Mouse (Mus musculus) layer of hippocampus, postnatal 14 days (tissue): ENCODE data around the gene Fiz1. TPM values are rescaled to one million over a fixed set of nuclear protein-coding genes. Genes with fewer than 3 reads are reported as not detected.
"Not testable (repeated sequence)": the region's sequence is repeated elsewhere in the genome, so short reads cannot be mapped to it uniquely, and the experiment has no call there.

ENCODE experiments used
- DNase-seq, 2 experiments: peaks; one replicate each; pipeline ENCODE4 v3.0.0; 2021 to 2022; ENCODE audit warnings: low spot score in 2 of 2, mixed read lengths in 1 of 2
- total RNA-seq, 2 experiments: library from RNA; stranded (reverse); gene quantifications; 2 replicates each; pipeline ENCODE4 v1.2.3; 2021

Fiz1 gene
- total RNA-seq, 2 experiments from 2014 or later = 21.4 to 27.7 TPM

- DNase-seq = peak; percentile 91 to 95
Measured at GRCm38 (mm10) chr7:5038109-5038732, 23.7 kb upstream of the Fiz1 start, which contains the start of gene Zfp784. TSS of gene Zfp784 (minus strand) at chr7:5038446.

DNA sequence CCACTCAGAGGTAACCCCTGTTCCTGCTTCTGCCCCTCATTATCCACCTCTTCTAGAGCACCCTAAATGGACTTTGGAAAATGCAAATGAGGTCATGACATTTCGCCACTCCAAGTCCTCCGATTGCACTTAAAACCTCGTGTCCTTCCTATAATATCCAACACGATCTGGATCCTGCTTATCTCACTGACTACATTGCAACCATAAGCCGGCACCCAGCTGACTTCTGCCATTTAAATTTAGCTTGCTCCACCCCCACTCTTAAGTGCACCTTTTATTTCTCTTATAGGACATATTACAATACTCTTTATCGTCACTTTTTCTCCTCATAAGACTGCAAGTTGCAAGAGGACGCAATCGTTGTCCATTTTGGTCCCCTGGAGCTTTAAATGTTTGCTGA is 23.0 kb upstream of the Fiz1 start:
- DNase-seq = no peak

DNA sequence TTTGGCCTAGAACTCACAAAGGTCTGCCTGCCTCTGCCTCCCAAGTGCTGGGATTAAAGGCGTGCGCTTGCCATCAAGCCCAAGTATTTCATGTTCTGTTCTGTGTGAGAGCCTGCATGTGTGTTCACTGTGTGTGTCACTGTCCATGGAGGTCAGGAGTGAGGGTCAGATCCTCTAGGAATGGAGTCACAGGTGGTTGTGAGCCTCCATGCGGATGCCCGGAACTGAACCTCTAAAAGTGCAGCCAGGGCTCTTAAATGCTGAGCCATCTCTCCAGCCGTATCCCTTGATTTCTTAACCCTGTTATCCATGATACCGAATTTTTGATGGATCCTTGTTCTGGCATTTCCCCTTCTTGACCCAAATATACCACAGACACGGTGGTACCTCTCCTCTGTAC is 22.5 kb upstream of the Fiz1 start:
- no peak for DNase-seq

DNA sequence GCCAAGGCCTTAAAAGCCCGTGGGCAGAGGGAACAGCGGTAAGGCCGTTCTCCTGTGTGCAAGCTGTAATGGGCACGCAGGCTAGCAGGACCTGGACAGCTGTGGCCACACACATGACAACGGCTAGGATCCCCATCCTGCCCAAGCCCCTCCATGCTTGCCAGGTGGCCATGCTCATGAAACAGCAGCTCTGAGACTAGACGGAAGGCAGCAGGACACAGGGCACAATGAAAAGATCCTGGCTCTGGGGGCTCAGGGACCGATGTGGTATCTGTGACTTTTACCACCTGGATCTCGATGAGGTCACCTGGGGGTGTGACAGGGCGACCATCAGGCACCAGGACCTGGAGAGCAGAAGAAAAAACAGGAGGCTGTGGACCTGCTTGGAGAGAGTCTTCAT is 21.6 kb upstream of the Fiz1 start:
- no peak for DNase-seq

- DNase-seq = no peak
Measured at GRCm38 (mm10) chr7:5035628-5036027, 21.1 kb upstream of the Fiz1 start.

DNA sequence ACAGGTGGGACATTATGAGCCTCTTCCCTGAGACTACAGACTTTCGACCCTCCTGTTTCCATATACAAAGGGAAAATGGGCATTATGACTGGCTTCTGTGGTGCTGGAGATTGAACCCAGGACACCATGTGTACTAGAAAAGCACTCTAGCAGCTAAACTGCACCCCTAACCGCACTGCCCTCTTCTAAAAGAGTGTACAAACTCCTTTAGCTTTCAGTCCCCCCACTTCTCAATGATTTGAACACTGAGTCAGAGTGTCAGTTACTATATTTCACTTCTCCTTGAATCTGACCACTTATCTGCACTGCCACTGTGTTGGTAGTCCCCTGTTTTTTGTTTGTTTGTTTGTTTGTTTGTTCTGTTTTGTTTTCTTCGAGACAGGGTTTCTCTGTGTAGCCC is 19.3 kb upstream of the Fiz1 start, which contains the start of gene 4632433K11Rik:
Gene 4632433K11Rik (plus strand): TSS at position 301 of the 400 bp plus-strand sequence.
- no peak for DNase-seq

DNA sequence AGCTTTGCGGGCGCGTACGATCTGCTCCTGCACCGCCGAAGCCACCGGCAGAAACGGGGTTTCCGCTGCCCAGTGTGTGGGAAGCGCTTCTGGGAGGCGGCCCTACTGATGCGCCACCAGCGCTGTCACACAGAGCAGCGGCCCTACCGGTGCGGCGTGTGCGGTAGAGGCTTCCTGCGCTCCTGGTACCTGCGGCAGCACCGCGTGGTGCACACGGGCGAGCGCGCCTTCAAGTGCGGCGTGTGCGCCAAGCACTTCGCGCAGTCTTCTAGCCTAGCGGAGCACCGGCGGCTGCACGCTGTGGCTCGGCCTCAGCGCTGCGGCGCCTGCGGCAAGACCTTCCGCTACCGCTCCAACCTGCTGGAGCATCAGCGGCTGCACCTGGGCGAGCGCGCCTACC is 17.0 kb upstream of the Fiz1 start:
- no peak for DNase-seq

- DNase-seq = no peak
Measured at GRCm38 (mm10) chr7:5030554-5031275, 16.2 kb upstream of the Fiz1 start.

- no peak for DNase-seq
Measured at GRCm38 (mm10) chr7:5029946-5030345, 15.4 kb upstream of the Fiz1 start.

- DNase-seq = no peak
Measured at GRCm38 (mm10) chr7:5029543-5029942, 15.0 kb upstream of the Fiz1 start.

- DNase-seq = no peak
Measured at GRCm38 (mm10) chr7:5021197-5021596, 6.7 kb upstream of the Fiz1 start.

GRCm38 (mm10) chr7:5020685-5021084 is 6.2 kb upstream of the Fiz1 start:
- no peak for DNase-seq

- DNase-seq = peak; percentile 99 to 100
Measured at GRCm38 (mm10) chr7:5020000-5020681, 5.6 kb upstream of the Fiz1 start, which contains the start of the genes Zfp865 and Ccdc106. TSS of gene Zfp865 (plus strand) at chr7:5020376. TSS of gene Ccdc106 (plus strand) at chr7:5020553.

DNA sequence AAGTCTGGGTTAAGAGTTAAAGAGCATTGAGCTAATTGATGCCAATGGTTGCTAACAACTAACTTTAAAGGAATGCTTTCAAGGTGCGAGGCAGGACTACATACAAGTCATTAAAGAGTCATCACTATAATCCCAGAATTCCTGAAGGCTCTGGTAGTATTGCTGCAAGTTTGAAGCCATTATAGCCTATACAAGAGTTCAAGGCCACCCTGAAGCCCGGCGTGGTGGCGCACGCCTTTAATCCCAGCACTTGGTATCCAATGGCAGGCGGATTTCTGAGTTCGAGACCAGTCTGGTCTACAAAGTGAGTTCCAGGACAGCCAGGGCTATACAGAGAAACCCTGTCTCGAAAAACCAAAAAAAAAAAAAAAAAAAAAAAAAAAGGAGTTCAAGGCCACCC is 5.1 kb upstream of the Fiz1 start:
- DNase-seq = not testable (repeated sequence)

- DNase-seq = no peak
Measured at GRCm38 (mm10) chr7:5017931-5018330, 3.4 kb upstream of the Fiz1 start.

DNA sequence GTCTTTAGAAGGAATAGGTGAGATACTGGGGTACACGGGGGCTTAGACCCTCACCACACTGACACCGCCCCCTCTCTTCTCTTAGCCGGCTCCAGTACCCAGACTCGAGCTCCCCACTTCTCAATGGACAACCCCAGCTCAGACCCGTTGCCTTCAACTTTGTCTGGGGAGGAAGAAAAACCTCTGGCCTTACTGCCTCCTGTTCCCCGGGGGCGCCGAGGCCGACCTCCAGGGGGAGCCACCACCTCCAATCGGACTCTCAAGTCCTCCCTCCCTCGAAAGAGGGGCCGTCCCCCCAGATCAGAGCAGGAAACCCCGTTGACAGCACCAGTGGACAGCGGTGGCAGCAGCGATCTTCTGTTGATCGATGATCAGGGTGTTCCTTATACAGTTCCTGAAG is 2.9 kb upstream of the Fiz1 start:
- no peak for DNase-seq

- no peak for DNase-seq
Measured at GRCm38 (mm10) chr7:5016920-5017319, 2.4 kb upstream of the Fiz1 start.

GRCm38 (mm10) chr7:5016057-5016456 is 1.6 kb upstream of the Fiz1 start:
- no peak for DNase-seq

GRCm38 (mm10) chr7:5015118-5016001 is 863 bp upstream of the Fiz1 start, which contains the start of gene Gm44973:
TSS of gene Gm44973 (plus strand) at chr7:5015496.
- peak; percentile 95 for DNase-seq

DNA sequence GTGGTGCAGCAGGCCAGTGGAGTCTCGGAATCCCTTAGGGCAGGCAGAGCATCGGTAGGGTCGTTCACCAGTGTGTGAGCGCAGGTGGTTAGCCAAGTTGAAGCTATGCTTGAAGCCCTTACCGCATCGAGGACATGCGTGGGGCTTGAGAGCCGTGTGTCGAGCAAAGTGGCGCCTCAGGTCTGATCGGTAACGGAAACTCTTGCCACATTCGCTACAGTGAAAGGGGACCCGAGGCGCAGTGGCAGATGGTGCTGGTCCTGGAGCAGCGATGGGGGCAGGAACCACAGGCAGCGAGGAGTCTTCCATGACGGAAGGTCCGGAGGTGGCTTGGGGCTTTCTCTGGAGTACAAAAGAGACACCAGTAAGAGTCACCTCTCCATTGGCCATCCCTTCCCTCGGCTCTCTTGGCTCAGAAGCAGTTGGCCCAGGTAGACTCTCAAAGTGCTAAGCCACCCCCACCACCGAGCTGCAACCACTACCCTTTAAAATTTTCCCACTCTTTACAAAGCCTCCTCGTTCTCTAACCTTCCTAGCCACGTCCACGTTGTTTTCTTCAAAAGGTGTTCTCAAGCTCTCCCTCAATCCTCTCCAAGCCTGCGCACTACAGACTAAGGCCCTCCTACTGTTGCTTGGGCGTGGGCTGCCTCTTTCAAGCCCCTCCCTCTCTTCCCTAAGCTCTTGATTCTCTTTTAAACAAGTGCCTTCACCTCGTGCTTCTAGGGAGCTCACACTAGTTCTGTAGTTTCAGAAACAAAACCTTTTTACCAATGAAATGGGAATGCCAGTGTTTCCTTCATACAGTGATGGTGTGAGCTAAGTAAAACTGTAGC is 1.6 kb downstream of the Fiz1 start:
- DNase-seq = no peak
